Mouse (Mus musculus) embryonic facial prominence, embryonic 10.5 days (tissue): ENCODE measurements around the gene Gm42420. TPM values are rescaled to one million over a fixed set of nuclear protein-coding genes. Genes with fewer than 3 reads are reported as not detected.

Experiments
- DNase-seq: peaks from one replicate; pipeline ENCODE4 v3.0.0-alpha.2; 2017; ENCODE audit warnings: low spot score
- H3K27ac ChIP-seq: fragments of 300-500 bp; sonication (generic); replicated peaks from 2 replicates; pipeline ENCODE4 v1.5.1; 2016; ENCODE audit warnings: mild to moderate bottlenecking
- H3K27me3 ChIP-seq: fragments of 300-500 bp; sonication (generic); replicated peaks from 2 replicates; pipeline ENCODE4 v1.6.1; 2016; ENCODE audit warnings: low read depth, mild to moderate bottlenecking; ENCODE audit not compliant: poor library complexity, severe bottlenecking
- H3K36me3 ChIP-seq: fragments of 300-500 bp; sonication (generic); replicated peaks from 2 replicates; pipeline ENCODE4 v1.6.1; 2016; ENCODE audit warnings: mild to moderate bottlenecking, moderate library complexity
- H3K4me1 ChIP-seq: fragments of 300-500 bp; sonication (generic); 2 replicates; pipeline ENCODE4 v1.6.1; 2016
- H3K4me3 ChIP-seq: fragments of 300-500 bp; sonication (generic); 2 replicates; pipeline ENCODE4 v1.5.1; 2016; ENCODE audit warnings: mild to moderate bottlenecking, moderate library complexity
- H3K9me3 ChIP-seq: fragments of 300-500 bp; sonication (generic); 2 replicates; pipeline ENCODE4 v1.6.1; 2016; ENCODE audit warnings: mild to moderate bottlenecking
- WGBS: fragments of 180-500 bp; shearing (Covaris S2); methylation state at CpG from one replicate; pipeline ENCODE4 v1.1.7; 2016; 5-methylcytosine and 5-hydroxymethylcytosine counted together
- polyA plus RNA-seq: library from polyadenylated mRNA; unstranded; fragments of >200 nt; fragmentation: Nextera tagmentation; extraction: Ambion mirVana; gene quantifications from 2 replicates; pipeline ENCODE4 v1.2.1, GENCODE M21; 2016

Gm42420 gene
- polyA plus RNA-seq, result 0.53 TPM in 1 of 2 replicates, not detected in the other

DNA sequence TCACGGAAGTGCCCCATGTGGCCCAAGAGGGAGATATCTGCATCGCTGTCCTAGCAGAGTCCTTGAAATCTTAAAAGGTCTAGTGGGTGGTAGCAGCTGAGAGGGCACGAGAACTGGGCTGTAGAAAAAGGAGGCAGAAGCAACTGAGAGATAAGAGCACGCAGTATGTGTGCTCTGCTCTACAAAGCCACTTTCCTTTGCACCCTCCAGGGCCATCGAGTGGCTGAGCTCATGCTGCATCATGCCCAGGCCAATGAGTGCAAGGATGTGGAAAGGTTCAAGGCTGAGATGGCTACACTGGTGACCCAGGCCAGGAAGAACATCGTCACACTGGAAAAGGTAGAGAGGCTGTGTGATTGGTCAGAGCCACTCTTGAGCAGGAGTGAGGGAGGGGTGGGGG is at the start of gene Gm42420:
Gene Gm42420 (plus strand): TSS at position 237 of the 400 bp plus-strand sequence.
- no peaks in the 10 kb centered on the region for H3K27me3 ChIP-seq
- WGBS, result 92% methylated on average over 6 of the region's 6 CpGs
- H3K9me3 ChIP-seq, result no peaks in the 10 kb centered on the region
- no peaks in the 10 kb centered on the region for H3K4me1 ChIP-seq
- H3K27ac ChIP-seq, result no peak within 1 kb of the TSS
- peaks cover 78% of the 10 kb centered on the region for H3K36me3 ChIP-seq
- no peak within 1 kb of the TSS for H3K4me3 ChIP-seq
- DNase-seq, result no peak

- no peak overlapping the region for H3K27ac ChIP-seq
- H3K27me3 ChIP-seq, result no peaks in the 10 kb centered on the region
- H3K4me1 ChIP-seq, result peaks cover 33% of the 10 kb centered on the region
- H3K9me3 ChIP-seq, result 0 out of 2 replicates have a peak, but pooled peaks cover 3% of the 10 kb centered on the region
- DNase-seq, result no peak
- peaks cover 26% of the 10 kb centered on the region for H3K36me3 ChIP-seq
- no peak overlapping the region for H3K4me3 ChIP-seq
- 31% methylated on average over 1 of the region's 1 CpGs for WGBS
Measured at GRCm38 (mm10) chr6:39536621-39537020, 48.9 kb upstream of the Gm42420 start.

DNA sequence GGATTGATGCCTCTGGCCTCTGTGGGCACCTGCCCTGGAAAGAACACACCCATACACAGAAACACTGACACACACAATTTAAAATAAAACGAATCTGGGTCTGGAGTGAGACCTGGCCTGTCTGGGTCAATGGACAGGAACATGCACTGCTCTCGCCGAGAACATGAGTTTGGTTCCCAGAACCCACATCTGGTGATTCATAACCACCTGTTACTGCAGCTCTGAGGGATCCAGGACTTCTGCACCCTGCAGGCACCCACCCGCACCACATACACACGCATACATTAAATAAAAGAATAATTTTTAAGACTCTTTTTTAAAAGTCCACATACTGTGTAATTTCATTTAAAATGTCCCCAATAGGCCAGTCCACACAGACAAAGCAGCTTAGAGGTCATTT is 48.3 kb upstream of the Gm42420 start:
- no peak for DNase-seq
- H3K4me1 ChIP-seq, result peaks cover 34% of the 10 kb centered on the region
- H3K4me3 ChIP-seq, result no peak overlapping the region
- WGBS, result 93% methylated on average over 5 of the region's 5 CpGs
- peaks cover 28% of the 10 kb centered on the region for H3K36me3 ChIP-seq
- H3K27ac ChIP-seq, result no peak overlapping the region
- 0 out of 2 replicates have a peak, but pooled peaks cover 3% of the 10 kb centered on the region for H3K9me3 ChIP-seq
- no peaks in the 10 kb centered on the region for H3K27me3 ChIP-seq

DNA sequence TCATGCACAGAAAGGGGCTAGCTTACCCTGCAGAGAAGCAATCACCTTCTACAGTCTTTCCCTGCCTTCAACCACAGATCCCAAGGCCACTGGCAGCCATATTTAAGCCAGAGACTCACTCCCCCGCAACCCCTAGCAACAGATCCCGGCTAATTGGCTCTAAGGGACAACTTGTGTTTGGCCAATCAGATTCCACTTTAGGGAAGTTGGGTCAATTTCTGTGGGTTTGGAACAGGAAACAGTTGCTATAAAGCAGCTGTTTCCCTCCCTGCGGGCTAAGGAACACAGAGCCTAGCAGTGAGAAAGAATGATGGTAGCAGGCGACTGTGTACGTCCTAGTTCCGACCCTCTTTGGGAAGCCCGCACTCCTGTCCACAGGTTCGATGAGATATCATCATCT is 47.3 kb upstream of the Gm42420 start:
- Histone ChIP-seq H3K27me3 (no peaks in the 10 kb centered on the region), H3K4me1 (peaks cover 44% of the 10 kb centered on the region), H3K36me3 (peaks cover 23% of the 10 kb centered on the region), H3K4me3 (no peak overlapping the region), H3K9me3 (0 out of 2 replicates have a peak, but pooled peaks cover 3% of the 10 kb centered on the region), H3K27ac (peak overlapping the region; percentile 54)
- 73% methylated on average over 8 of the region's 8 CpGs for WGBS
- DNase-seq, result peak; percentile 44

DNA sequence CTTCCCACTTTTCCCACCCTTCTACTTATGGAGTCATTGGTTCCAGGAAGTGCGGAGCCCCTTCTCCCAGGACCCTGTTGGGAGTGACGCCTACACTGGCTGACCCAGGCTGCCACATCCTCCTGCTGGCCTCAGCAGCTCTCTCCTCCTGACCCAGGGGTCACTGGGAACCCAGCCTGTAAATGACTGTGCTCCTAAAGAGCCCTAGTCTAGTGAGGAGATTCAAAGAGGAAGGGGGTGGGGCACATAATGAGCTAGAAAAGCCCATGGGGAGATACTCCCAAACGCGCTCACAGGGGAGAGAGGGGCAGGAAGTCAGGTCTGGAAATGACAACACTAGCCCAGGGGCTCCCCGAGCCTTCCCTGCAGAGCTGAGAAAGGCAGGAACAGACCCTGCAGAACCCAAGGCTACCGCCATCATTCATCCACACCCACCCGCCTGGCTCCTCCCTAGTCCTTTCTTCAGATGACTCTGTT is 45.8 kb upstream of the Gm42420 start:
- Histone ChIP-seq H3K9me3 (no peaks in the 10 kb centered on the region), H3K36me3 (peaks cover 12% of the 10 kb centered on the region), H3K4me3 (peak overlapping the region; percentile 42), H3K27me3 (no peaks in the 10 kb centered on the region), H3K27ac (peak overlapping the region; percentile 80), H3K4me1 (peaks cover 58% of the 10 kb centered on the region)
- peak; percentile 64 for DNase-seq
- WGBS, result 9% methylated on average over 7 of the region's 7 CpGs

- Histone ChIP-seq H3K27me3 (no peaks in the 10 kb centered on the region), H3K4me1 (peaks cover 67% of the 10 kb centered on the region), H3K9me3 (no peaks in the 10 kb centered on the region), H3K4me3 (0 out of 2 replicates have a peak overlapping the region, but pooled peaks have one; percentile 42), H3K36me3 (peaks cover 8% of the 10 kb centered on the region), H3K27ac (peak overlapping the region; percentile 80)
- no peak for DNase-seq
- WGBS, result 37% methylated on average over 2 of the region's 2 CpGs
Measured at GRCm38 (mm10) chr6:39540563-39540962, 45.0 kb upstream of the Gm42420 start.

GRCm38 (mm10) chr6:39542631-39543597 is 42.6 kb upstream of the Gm42420 start:
- peaks cover 82% of the 10 kb centered on the region for H3K4me1 ChIP-seq
- H3K27ac ChIP-seq, result peak overlapping the region; percentile 83
- H3K4me3 ChIP-seq, result peak overlapping the region; percentile 40
- peak; percentile 77 for DNase-seq
- peaks cover 24% of the 10 kb centered on the region for H3K36me3 ChIP-seq
- no peaks in the 10 kb centered on the region for H3K9me3 ChIP-seq
- H3K27me3 ChIP-seq, result no peaks in the 10 kb centered on the region
- 17% methylated on average over 15 of the region's 15 CpGs for WGBS

GRCm38 (mm10) chr6:39543769-39544420 is 41.7 kb upstream of the Gm42420 start:
- H3K36me3 ChIP-seq, result peaks cover 34% of the 10 kb centered on the region
- no peaks in the 10 kb centered on the region for H3K27me3 ChIP-seq
- peaks cover 72% of the 10 kb centered on the region for H3K4me1 ChIP-seq
- WGBS, result 26% methylated on average over 15 of the region's 15 CpGs
- peak; percentile 35 for DNase-seq
- peak overlapping the region; percentile 83 for H3K27ac ChIP-seq
- H3K9me3 ChIP-seq, result no peaks in the 10 kb centered on the region
- H3K4me3 ChIP-seq, result peak overlapping the region; percentile 40

DNA sequence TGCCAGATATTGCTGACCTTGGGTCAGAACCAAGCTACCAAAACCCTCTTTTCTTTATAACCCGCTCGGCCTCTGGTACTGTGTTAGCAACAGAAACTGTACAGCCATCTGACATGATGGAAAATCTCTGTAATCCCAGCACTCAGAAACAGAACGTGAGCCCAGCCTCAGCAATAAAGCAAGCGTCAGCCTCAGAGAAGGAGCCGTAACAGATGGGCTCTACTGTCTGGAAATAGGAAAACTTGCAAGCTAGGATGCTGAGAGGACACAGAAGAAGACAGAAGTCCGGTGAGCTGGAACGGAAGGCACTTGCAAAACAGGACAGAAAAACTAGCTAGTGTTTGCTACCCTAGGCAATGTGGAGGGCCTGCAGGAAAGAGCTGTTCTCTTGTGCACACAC is 40.1 kb upstream of the Gm42420 start:
- Histone ChIP-seq H3K4me3 (no peak overlapping the region), H3K9me3 (no peaks in the 10 kb centered on the region), H3K27ac (peak overlapping the region; percentile 35; the same call in 1 of the 2 replicates), H3K36me3 (peaks cover 40% of the 10 kb centered on the region), H3K4me1 (peaks cover 57% of the 10 kb centered on the region), H3K27me3 (no peaks in the 10 kb centered on the region)
- DNase-seq, result no peak
- 92% methylated on average over 7 of the region's 7 CpGs for WGBS

GRCm38 (mm10) chr6:39548030-39548429 is 37.5 kb upstream of the Gm42420 start:
- 85% methylated on average over 5 of the region's 5 CpGs for WGBS
- peaks cover 50% of the 10 kb centered on the region for H3K4me1 ChIP-seq

DNA sequence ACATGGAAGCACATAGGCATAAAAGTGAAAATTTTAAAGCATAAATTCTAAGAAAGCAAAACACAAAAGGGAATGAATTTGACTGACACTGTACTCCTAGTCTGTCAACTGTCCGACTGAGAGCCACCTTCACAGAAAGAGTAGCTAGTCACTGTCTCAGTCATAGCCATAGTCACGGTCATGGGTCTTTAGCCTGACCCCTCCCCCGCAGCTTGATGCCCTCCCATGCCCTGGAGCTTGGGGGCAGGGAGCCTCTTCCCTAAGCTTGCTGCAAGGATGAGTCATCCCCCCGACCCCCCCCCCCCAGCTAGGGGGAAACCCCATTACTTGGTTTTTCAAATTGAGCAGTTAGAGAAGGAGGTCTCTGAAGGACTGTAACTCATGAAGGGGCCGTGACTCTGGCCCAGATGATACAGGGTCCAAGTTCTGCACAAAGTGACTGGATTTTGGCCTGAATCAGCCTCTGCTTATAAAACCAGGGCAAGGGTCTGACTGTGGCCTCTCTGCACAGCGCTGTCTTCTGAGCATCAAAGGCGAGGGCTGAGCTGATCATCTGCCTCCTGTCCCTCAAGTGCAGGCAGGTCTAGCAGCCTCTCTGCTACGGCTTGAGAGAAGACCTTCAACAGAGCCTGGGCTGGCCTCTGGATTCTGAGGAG is 33.4 kb upstream of the Gm42420 start:
- DNase-seq, result no peak
- Histone ChIP-seq H3K27ac (no peak overlapping the region), H3K4me1 (peaks cover 44% of the 10 kb centered on the region), H3K4me3 (no peak overlapping the region), H3K36me3 (peaks cover 64% of the 10 kb centered on the region), H3K27me3 (no peaks in the 10 kb centered on the region), H3K9me3 (0 out of 2 replicates have a peak, but pooled peaks cover 2% of the 10 kb centered on the region)
- whole genome bisulfite sequencing, result 68% methylated on average over 8 of the region's 8 CpGs

More at GRCm38 (mm10) chr6:39548030-39548429, 37.5 kb upstream of the Gm42420 start:
- Histone ChIP-seq H3K9me3 (0 out of 2 replicates have a peak, but pooled peaks cover 2% of the 10 kb centered on the region), H3K27ac (no peak overlapping the region), H3K4me3 (no peak overlapping the region), H3K36me3 (peaks cover 56% of the 10 kb centered on the region), H3K27me3 (no peaks in the 10 kb centered on the region)
- no peak for DNase-seq
